Mouse (Mus musculus) forebrain, embryonic 16.5 days (tissue): ENCODE measurements around the gene Nemp1. TPM values are rescaled to one million over a fixed set of nuclear protein-coding genes. Genes with fewer than 3 reads are reported as not detected.
A peak's percentile ranks its signal among the peaks of the same experiment; 100 is the strongest.

Experiments
- ATAC-seq: fragments of 200-750 bp; cut with Nextera tagmentation; 2 replicates; pipeline ENCODE4 v1.8.0; 2017; ENCODE audit warnings: mild to moderate bottlenecking, moderate library complexity
- H3K27ac ChIP-seq: fragments of 300-500 bp; sonication (generic); 2 replicates; pipeline ENCODE4 v1.5.1; 2014; ENCODE audit warnings: low read length, control low read depth
- H3K27me3 ChIP-seq: fragments of 300-500 bp; sonication (generic); replicated peaks from 2 replicates; pipeline ENCODE4 v1.6.1; 2014; ENCODE audit warnings: low read length; ENCODE audit not compliant: control insufficient read depth, insufficient read depth
- H3K36me3 ChIP-seq: fragments of 300-500 bp; sonication (generic); 2 replicates; pipeline ENCODE4 v1.6.1; 2014; ENCODE audit not compliant: control insufficient read depth, insufficient read depth
- H3K4me1 ChIP-seq: fragments of 300-500 bp; sonication (generic); replicated peaks from 2 replicates; pipeline ENCODE4 v1.6.1; 2014; ENCODE audit warnings: low read length; ENCODE audit not compliant: control insufficient read depth, insufficient read depth
- H3K4me2 ChIP-seq: fragments of 300-500 bp; sonication (generic); 2 replicates; pipeline ENCODE4 v1.6.1; 2014; ENCODE audit warnings: mild to moderate bottlenecking, low read length, control low read depth
- H3K4me3 ChIP-seq: fragments of 300-500 bp; sonication (generic); replicated peaks from 2 replicates; pipeline ENCODE4 v1.5.1; 2014; ENCODE audit warnings: mild to moderate bottlenecking, low read length, control low read depth
- H3K9ac ChIP-seq: fragments of 300-500 bp; sonication (generic); replicated peaks from 2 replicates; pipeline ENCODE4 v1.6.1; 2014; ENCODE audit warnings: low read depth, low read length, control low read depth
- H3K9me3 ChIP-seq: fragments of 300-500 bp; sonication (generic); 2 replicates; pipeline ENCODE4 v1.6.1; 2016; ENCODE audit warnings: low read length; ENCODE audit not compliant: control insufficient read depth
- WGBS: fragments of 180-500 bp; shearing (Covaris S2); extraction: QIAGEN DNeasy Blood & Tissue Kit; methylation state at CpG from one replicate; pipeline ENCODE4 v1.1.7; 2014; 5-methylcytosine and 5-hydroxymethylcytosine counted together
- polyA plus RNA-seq: library from polyadenylated mRNA; unstranded; fragments of >200 nt; fragmentation: Nextera tagmentation; extraction: Ambion mirVana; gene quantifications from 2 replicates; pipeline ENCODE4 v1.2.1, GENCODE M21; 2015

Gene Nemp1
- polyA plus RNA-seq, 1 experiment from 2014 or later: 5.7 TPM

- WGBS: 95% methylated on average over 4 of the region's 4 CpGs
- H3K4me2 ChIP-seq: no peak overlapping the region
These were observed 39.1 kb downstream of the Nemp1 start for GRCm38 (mm10) chr10:127705783-127706182.

GRCm38 (mm10) chr10:127707721-127708120, 41.0 kb downstream of the Nemp1 start:
- whole genome bisulfite sequencing: 91% methylated on average over 7 of the region's 7 CpGs
- no peak for ATAC-seq

More at GRCm38 (mm10) chr10:127705783-127706182, 39.1 kb downstream of the Nemp1 start:
- no peaks in the 10 kb centered on the region for H3K9me3 ChIP-seq
- H3K36me3 ChIP-seq: no peaks in the 10 kb centered on the region
- ATAC-seq: no peak
- no peaks in the 10 kb centered on the region for H3K27me3 ChIP-seq
- H3K4me1 ChIP-seq: no peaks in the 10 kb centered on the region
- no peak overlapping the region for H3K27ac ChIP-seq
- H3K4me3 ChIP-seq: no peak overlapping the region
- H3K9ac ChIP-seq: no peak overlapping the region

GRCm38 (mm10) chr10:127708850-127709370, 42.2 kb downstream of the Nemp1 start:
- WGBS: 83% methylated on average over 3 of the region's 3 CpGs
- no peak overlapping the region for H3K4me2 ChIP-seq

More at GRCm38 (mm10) chr10:127707721-127708120, 41.0 kb downstream of the Nemp1 start:
- Histone ChIP-seq H3K36me3 (no peaks in the 10 kb centered on the region), H3K27me3 (no peaks in the 10 kb centered on the region), H3K27ac (no peak overlapping the region), H3K4me3 (no peak overlapping the region), H3K9ac (no peak overlapping the region), H3K4me1 (0 out of 2 replicates have a peak, but pooled peaks cover 2% of the 10 kb centered on the region), H3K4me2 (no peak overlapping the region), H3K9me3 (no peaks in the 10 kb centered on the region)

GRCm38 (mm10) chr10:127710331-127710730, 43.6 kb downstream of the Nemp1 start:
- Histone ChIP-seq H3K27ac (no peak overlapping the region), H3K4me3 (no peak overlapping the region), H3K9me3 (no peaks in the 10 kb centered on the region), H3K4me2 (no peak overlapping the region), H3K4me1 (0 out of 2 replicates have a peak, but pooled peaks cover 5% of the 10 kb centered on the region), H3K36me3 (no peaks in the 10 kb centered on the region), H3K9ac (no peak overlapping the region), H3K27me3 (no peaks in the 10 kb centered on the region)
- ATAC-seq: no peak
- 77% methylated on average over 13 of the region's 13 CpGs for WGBS

More at GRCm38 (mm10) chr10:127708850-127709370, 42.2 kb downstream of the Nemp1 start:
- H3K4me1 ChIP-seq: 0 out of 2 replicates have a peak, but pooled peaks cover 5% of the 10 kb centered on the region
- no peak overlapping the region for H3K4me3 ChIP-seq
- H3K36me3 ChIP-seq: no peaks in the 10 kb centered on the region
- H3K9ac ChIP-seq: no peak overlapping the region
- H3K9me3 ChIP-seq: no peaks in the 10 kb centered on the region
- H3K27ac ChIP-seq: no peak overlapping the region
- H3K27me3 ChIP-seq: no peaks in the 10 kb centered on the region
- ATAC-seq: no peak

GRCm38 (mm10) chr10:127712736-127713135, 46.0 kb downstream of the Nemp1 start:
- H3K9me3 ChIP-seq: no peaks in the 10 kb centered on the region
- H3K4me2 ChIP-seq: no peak overlapping the region
- H3K4me3 ChIP-seq: no peak overlapping the region
- no peak overlapping the region for H3K27ac ChIP-seq
- WGBS: 72% methylated on average over 6 of the region's 6 CpGs
- no peaks in the 10 kb centered on the region for H3K27me3 ChIP-seq
- H3K9ac ChIP-seq: no peak overlapping the region
- no peaks in the 10 kb centered on the region for H3K36me3 ChIP-seq
- no peak; the same call in 1 of the 2 replicates for ATAC-seq
- 0 out of 2 replicates have a peak, but pooled peaks cover 5% of the 10 kb centered on the region for H3K4me1 ChIP-seq

GRCm38 (mm10) chr10:127721671-127722418, 55.1 kb downstream of the Nemp1 start:
- H3K4me2 ChIP-seq: peak overlapping the region; percentile 5; the same call in 1 of the 2 replicates
- H3K27ac ChIP-seq: no peak overlapping the region
- 12% methylated on average over 20 of the region's 20 CpGs for WGBS
- H3K36me3 ChIP-seq: no peaks in the 10 kb centered on the region
- no peak overlapping the region; the same call in 1 of the 2 replicates for H3K9ac ChIP-seq
- H3K9me3 ChIP-seq: no peaks in the 10 kb centered on the region
- no peak overlapping the region for H3K4me3 ChIP-seq
- peak; percentile 66; the same call in 1 of the 2 replicates for ATAC-seq
- H3K27me3 ChIP-seq: peaks cover 3% of the 10 kb centered on the region; the same call in 1 of the 2 replicates
- H3K4me1 ChIP-seq: peaks cover 5% of the 10 kb centered on the region; the same call in 1 of the 2 replicates

GRCm38 (mm10) chr10:127724178-127724577, 57.5 kb downstream of the Nemp1 start, which contains the start of gene Tac2:
Tac2 (plus strand) TSS chr10:127724478.
- H3K27ac ChIP-seq: no peak within 1 kb of the TSS
- no peak within 1 kb of the TSS for H3K9ac ChIP-seq
- peaks cover 3% of the 10 kb centered on the region; the same call in 1 of the 2 replicates for H3K27me3 ChIP-seq
- 73% methylated on average over 3 of the region's 3 CpGs for WGBS
- no peak within 1 kb of the TSS for H3K4me2 ChIP-seq
- no peaks in the 10 kb centered on the region for H3K9me3 ChIP-seq
- ATAC-seq: no peak
- H3K36me3 ChIP-seq: no peaks in the 10 kb centered on the region
- H3K4me3 ChIP-seq: no peak within 1 kb of the TSS
- H3K4me1 ChIP-seq: peaks cover 10% of the 10 kb centered on the region; the same call in 1 of the 2 replicates

GRCm38 (mm10) chr10:127725136-127725535, 58.4 kb downstream of the Nemp1 start:
- no peaks in the 10 kb centered on the region for H3K9me3 ChIP-seq
- H3K9ac ChIP-seq: no peak overlapping the region
- no peaks in the 10 kb centered on the region for H3K36me3 ChIP-seq
- H3K4me2 ChIP-seq: no peak overlapping the region
- no peak for ATAC-seq
- no peak overlapping the region for H3K4me3 ChIP-seq
- H3K4me1 ChIP-seq: peaks cover 10% of the 10 kb centered on the region; the same call in 1 of the 2 replicates
- 91% methylated on average over 1 of the region's 4 CpGs for WGBS
- H3K27ac ChIP-seq: no peak overlapping the region
- H3K27me3 ChIP-seq: peaks cover 3% of the 10 kb centered on the region; the same call in 1 of the 2 replicates

- Histone ChIP-seq H3K36me3 (no peaks in the 10 kb centered on the region), H3K4me2 (no peak overlapping the region), H3K4me1 (peaks cover 12% of the 10 kb centered on the region; the same call in 1 of the 2 replicates), H3K4me3 (no peak overlapping the region), H3K9me3 (no peaks in the 10 kb centered on the region), H3K27ac (no peak overlapping the region), H3K9ac (no peak overlapping the region), H3K27me3 (0 out of 2 replicates have a peak, but pooled peaks cover 3% of the 10 kb centered on the region)
- 66% methylated on average over 8 of the region's 8 CpGs for WGBS
- ATAC-seq: no peak
These were observed 61.7 kb downstream of the Nemp1 start for GRCm38 (mm10) chr10:127728437-127728836.
